In the genomic region with DNA sequence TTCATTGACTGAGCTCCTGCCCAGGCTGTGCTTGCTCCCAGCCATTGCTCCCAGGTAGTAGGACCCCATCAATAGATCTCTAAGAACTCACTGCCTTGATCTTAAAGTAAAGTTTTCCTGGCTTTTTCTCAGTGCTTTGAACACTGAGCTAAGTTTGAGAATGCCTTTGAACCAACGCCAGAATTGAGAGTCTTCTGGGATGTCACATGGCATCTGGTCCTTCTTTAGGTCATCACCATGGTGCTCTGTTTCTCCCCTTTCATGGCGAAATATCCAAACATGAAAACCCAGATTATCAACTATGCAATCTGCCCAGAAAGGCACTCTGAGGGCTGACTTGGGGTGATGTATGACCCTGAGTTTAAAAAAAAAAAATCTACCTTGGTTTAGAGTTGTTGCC, we compare ENCODE assay signal across 23 mouse cellular contexts.
DNase-seq lines count a peak whose midpoint lies in the region; ATAC-seq and TF ChIP-seq lines count a peak whose summit lies in the region.
"Had no signal": no experiment of that assay in that cellular context is flagged by ENCODE, and none has a peak within 500 bp of the region (broad histone marks: within the 10 kb centered on the region; RNA-seq: fewer than 3 reads in every experiment).

No protein-coding gene starts in this region.

- 41% methylated on average over 2 of the region's 2 CpGs for WGBS in embryonic facial prominence, embryonic 12.5 days
- 65% methylated on average over 2 of the region's 2 CpGs for WGBS in embryonic facial prominence, embryonic 10.5 days
- 43% methylated on average over 2 of the region's 2 CpGs for WGBS in lung, embryonic 14.5 days
- 38% methylated on average over 2 of the region's 2 CpGs for WGBS in embryonic facial prominence, embryonic 15.5 days
- 56% methylated on average over 2 of the region's 2 CpGs for WGBS in intestine, embryonic 15.5 days

- no peak overlapping the region for H3K4me2 ChIP-seq in embryonic facial prominence, embryonic 12.5 days (replicated peaks)
- H3K4me2 ChIP-seq in lung, embryonic 14.5 days, result no peak overlapping the region
- H3K4me2 ChIP-seq in embryonic facial prominence, embryonic 15.5 days (replicated peaks), result no peak overlapping the region
- H3K4me2 ChIP-seq in intestine, embryonic 15.5 days (replicated peaks), result no peak overlapping the region
- H3K4me2 ChIP-seq: embryonic facial prominence, embryonic 13.5 days; forebrain, embryonic 12.5 days had no signal

- H3K27ac ChIP-seq in embryonic facial prominence, embryonic 12.5 days, result peak overlapping the region; percentile 57; the same call in 1 of the 2 replicates
- no peak overlapping the region for H3K27ac ChIP-seq in embryonic facial prominence, embryonic 10.5 days (replicated peaks)
- H3K27ac ChIP-seq in lung, embryonic 14.5 days (ENCODE audit: low read depth), result no peak overlapping the region
- H3K27ac ChIP-seq in embryonic facial prominence, embryonic 15.5 days (replicated peaks), result peak overlapping the region; percentile 39; the same call in 1 of the 2 replicates
- H3K27ac ChIP-seq in intestine, embryonic 15.5 days, result no peak overlapping the region
- H3K27ac ChIP-seq: forebrain, embryonic 10.5 days; forebrain, embryonic 12.5 days had no signal

- no peak for TF ChIP-seq CTCF in lung, embryonic 14.5 days (IDR thresholded peaks at IDR 0.05; ENCODE audit: low read depth)

- no peak overlapping the region for H3K9ac ChIP-seq in embryonic facial prominence, embryonic 12.5 days
- no peak overlapping the region for H3K9ac ChIP-seq in lung, embryonic 14.5 days
- H3K9ac ChIP-seq in embryonic facial prominence, embryonic 15.5 days, result no peak overlapping the region
- no peak overlapping the region for H3K9ac ChIP-seq in intestine, embryonic 15.5 days
- H3K9ac ChIP-seq: embryonic facial prominence, embryonic 13.5 days; forebrain, embryonic 12.5 days had no signal

- H3K36me3 ChIP-seq in embryonic facial prominence, embryonic 12.5 days, result no peaks in the 10 kb centered on the region
- no peaks in the 10 kb centered on the region for H3K36me3 ChIP-seq in embryonic facial prominence, embryonic 10.5 days (replicated peaks)
- H3K36me3 ChIP-seq in lung, embryonic 14.5 days (ENCODE audit: insufficient read depth), result no peaks in the 10 kb centered on the region
- no peaks in the 10 kb centered on the region for H3K36me3 ChIP-seq in embryonic facial prominence, embryonic 15.5 days
- no peaks in the 10 kb centered on the region for H3K36me3 ChIP-seq in intestine, embryonic 15.5 days
- H3K36me3 ChIP-seq: embryonic facial prominence, embryonic 13.5 days; forebrain, embryonic 10.5 days; forebrain, embryonic 12.5 days; G1E had no signal

- H3K4me1 ChIP-seq in embryonic facial prominence, embryonic 12.5 days, result peaks cover 28% of the 10 kb centered on the region
- peaks cover 35% of the 10 kb centered on the region for H3K4me1 ChIP-seq in embryonic facial prominence, embryonic 10.5 days
- H3K4me1 ChIP-seq in lung, embryonic 14.5 days (ENCODE audit: insufficient read depth), result no peaks in the 10 kb centered on the region
- peaks cover 16% of the 10 kb centered on the region for H3K4me1 ChIP-seq in embryonic facial prominence, embryonic 15.5 days
- H3K4me1 ChIP-seq in intestine, embryonic 15.5 days (replicated peaks), result no peaks in the 10 kb centered on the region

- no peaks in the 10 kb centered on the region for H3K27me3 ChIP-seq in embryonic facial prominence, embryonic 12.5 days
- H3K27me3 ChIP-seq in embryonic facial prominence, embryonic 10.5 days (replicated peaks; ENCODE audit: low read depth, poor library complexity, severe bottlenecking), result no peaks in the 10 kb centered on the region; the same call in 1 of the 2 replicates
- H3K27me3 ChIP-seq in lung, embryonic 14.5 days (ENCODE audit: insufficient read depth, low read length), result no peaks in the 10 kb centered on the region
- H3K27me3 ChIP-seq in embryonic facial prominence, embryonic 15.5 days, result no peaks in the 10 kb centered on the region
- H3K27me3 ChIP-seq in intestine, embryonic 15.5 days (replicated peaks), result no peaks in the 10 kb centered on the region
- H3K27me3 ChIP-seq: CH12.LX; embryonic facial prominence, embryonic 13.5 days; forebrain, embryonic 12.5 days had no signal

- no peak overlapping the region for H3K4me3 ChIP-seq in embryonic facial prominence, embryonic 12.5 days
- H3K4me3 ChIP-seq in embryonic facial prominence, embryonic 10.5 days, result no peak overlapping the region
- no peak overlapping the region for H3K4me3 ChIP-seq in lung, embryonic 14.5 days (ENCODE audit: low read depth, low read length)
- H3K4me3 ChIP-seq in embryonic facial prominence, embryonic 15.5 days (replicated peaks), result no peak overlapping the region
- H3K4me3 ChIP-seq in intestine, embryonic 15.5 days (replicated peaks), result no peak overlapping the region
- H3K4me3 ChIP-seq: embryonic facial prominence, embryonic 13.5 days; erythroblast, embryonic 14.5 days; forebrain, embryonic 10.5 days; forebrain, embryonic 12.5 days had no signal

- DNase-seq in embryonic facial prominence, embryonic 10.5 days (ENCODE audit: low spot score), result no peak
- DNase-seq in lung, embryonic 14.5 days, result peak; percentile 30
- DNase-seq in lung, postnatal 36 days, result no peak
- DNase-seq: adrenal gland, adult 2 months; adrenal gland, postnatal 10 days; adrenal gland, postnatal 25 days; B cell, adult 2 months; cerebellum, adult 11 months; cerebellum, adult 18-20 months; cerebellum, adult 8-10 months; cerebellum, adult 9-11 months; cerebellum, postnatal 14 days; cerebellum, postnatal 36 days had no signal

- no peak for ATAC-seq in embryonic facial prominence, embryonic 12.5 days (ENCODE audit: insufficient number of reproducible peaks, insufficient read depth, low FRiP score, low TSS enrichment)
- no peak for ATAC-seq in lung, embryonic 14.5 days (ENCODE audit: insufficient read depth)
- no peak for ATAC-seq in embryonic facial prominence, embryonic 15.5 days (ENCODE audit: insufficient number of reproducible peaks, low FRiP score, low TSS enrichment, low read depth)
- ATAC-seq in intestine, embryonic 15.5 days, result no peak
- ATAC-seq: CD4-positive, CD25-positive, alpha-beta regulatory T cell, adult 4 months had no signal

- no peaks in the 10 kb centered on the region for H3K9me3 ChIP-seq in embryonic facial prominence, embryonic 12.5 days
- H3K9me3 ChIP-seq in embryonic facial prominence, embryonic 10.5 days, result no peaks in the 10 kb centered on the region
- no peaks in the 10 kb centered on the region for H3K9me3 ChIP-seq in lung, embryonic 14.5 days (ENCODE audit: low read depth, low read length)
- H3K9me3 ChIP-seq in embryonic facial prominence, embryonic 15.5 days (replicated peaks), result no peaks in the 10 kb centered on the region
- no peaks in the 10 kb centered on the region for H3K9me3 ChIP-seq in intestine, embryonic 15.5 days
- H3K9me3 ChIP-seq: embryonic facial prominence, embryonic 13.5 days; forebrain, embryonic 12.5 days had no signal

Comparison
In these comparisons a context has a peak if more than half of its experiments do, and no peak if none do; other contexts are left out.
1. H3K27ac ChIP-seq: peak in embryonic facial prominence, embryonic 12.5 days (single experiment) and embryonic facial prominence, embryonic 15.5 days (single experiment); none in embryonic facial prominence, embryonic 10.5 days (single experiment), lung, embryonic 14.5 days (single experiment) and intestine, embryonic 15.5 days (single experiment).